Mouse (Mus musculus): ENCODE data around the gene Coro1a. TPM values are rescaled to one million over a fixed set of nuclear protein-coding genes. Genes with fewer than 3 reads are reported as not detected.
"Not testable (repeated sequence)": the region's sequence is repeated elsewhere in the genome, so short reads cannot be mapped to it uniquely, and the experiment has no call there.

Coro1a gene
- polyA plus RNA-seq, 1 experiment from 2014 or later: 14.6 TPM

GRCm38 (mm10) chr7:126692426-126692825 is 15.2 kb downstream of the Coro1a start:
- peaks cover 7% of the 10 kb centered on the region for H3K4me1 ChIP-seq (replicated peaks; ENCODE audit: insufficient read depth, low read length)
- H3K36me3 ChIP-seq (ENCODE audit: insufficient read depth, low read length): peaks cover 15% of the 10 kb centered on the region; the same call in 1 of the 2 replicates
- H3K9ac ChIP-seq (ENCODE audit: low read depth, low read length): no peak overlapping the region
- ATAC-seq (replicated peaks; ENCODE audit: low FRiP score, low read depth) (no peak), DNase-seq (ENCODE audit: low spot score) (no peak)
- no peak overlapping the region for H3K4me2 ChIP-seq (ENCODE audit: low read length)
- H3K4me3 ChIP-seq (replicated peaks; ENCODE audit: low read depth, low read length): no peak overlapping the region
- TF ChIP-seq CTCF (IDR thresholded peaks at IDR 0.05; ENCODE audit: low read depth): no peak
- 94% methylated on average over 26 of the region's 26 CpGs for WGBS
- H3K27me3 ChIP-seq (ENCODE audit: insufficient read depth, low read length): no peaks in the 10 kb centered on the region
- H3K9me3 ChIP-seq (replicated peaks; ENCODE audit: low read length): no peaks in the 10 kb centered on the region
- no peak overlapping the region for H3K27ac ChIP-seq

GRCm38 (mm10) chr7:126691676-126692075 is 15.9 kb downstream of the Coro1a start:
- no peaks in the 10 kb centered on the region for H3K9me3 ChIP-seq (replicated peaks; ENCODE audit: low read length)
- H3K9ac ChIP-seq (ENCODE audit: low read depth, low read length): no peak overlapping the region
- no peak overlapping the region for H3K27ac ChIP-seq
- 98% methylated on average over 4 of the region's 5 CpGs for WGBS
- TF ChIP-seq CTCF (IDR thresholded peaks at IDR 0.05; ENCODE audit: low read depth): no peak
- DNase-seq (ENCODE audit: low spot score) (no peak), ATAC-seq (replicated peaks; ENCODE audit: low FRiP score, low read depth) (no peak)
- peaks cover 4% of the 10 kb centered on the region for H3K4me1 ChIP-seq (replicated peaks; ENCODE audit: insufficient read depth, low read length)
- H3K27me3 ChIP-seq (ENCODE audit: insufficient read depth, low read length): no peaks in the 10 kb centered on the region
- no peak overlapping the region for H3K4me3 ChIP-seq (replicated peaks; ENCODE audit: low read depth, low read length)
- no peak overlapping the region for H3K4me2 ChIP-seq (ENCODE audit: low read length)
- H3K36me3 ChIP-seq (ENCODE audit: insufficient read depth, low read length): peaks cover 15% of the 10 kb centered on the region; the same call in 1 of the 2 replicates

- no peak overlapping the region for H3K4me3 ChIP-seq (replicated peaks; ENCODE audit: low read depth, low read length)
- H3K36me3 ChIP-seq (ENCODE audit: insufficient read depth, low read length): peaks cover 15% of the 10 kb centered on the region; the same call in 1 of the 2 replicates
- DNase-seq (ENCODE audit: low spot score) (no peak), ATAC-seq (replicated peaks; ENCODE audit: low FRiP score, low read depth) (no peak)
- no peaks in the 10 kb centered on the region for H3K27me3 ChIP-seq (ENCODE audit: insufficient read depth, low read length)
- no peak overlapping the region for H3K4me2 ChIP-seq (ENCODE audit: low read length)
- 77% methylated on average over 3 of the region's 3 CpGs for WGBS
- H3K9me3 ChIP-seq (replicated peaks; ENCODE audit: low read length): no peaks in the 10 kb centered on the region
- H3K27ac ChIP-seq: no peak overlapping the region
- no peaks in the 10 kb centered on the region for H3K4me1 ChIP-seq (replicated peaks; ENCODE audit: insufficient read depth, low read length)
- H3K9ac ChIP-seq (ENCODE audit: low read depth, low read length): no peak overlapping the region
- no peak for TF ChIP-seq CTCF (IDR thresholded peaks at IDR 0.05; ENCODE audit: low read depth)
Measured at GRCm38 (mm10) chr7:126690737-126691136, 16.9 kb downstream of the Coro1a start.

GRCm38 (mm10) chr7:126689021-126689420 is 18.6 kb downstream of the Coro1a start:
- WGBS: 84% methylated on average over 3 of the region's 3 CpGs
- no peaks in the 10 kb centered on the region for H3K4me1 ChIP-seq (replicated peaks; ENCODE audit: insufficient read depth, low read length)
- no peak for TF ChIP-seq CTCF (IDR thresholded peaks at IDR 0.05; ENCODE audit: low read depth)
- H3K27ac ChIP-seq: no peak overlapping the region
- H3K9ac ChIP-seq (ENCODE audit: low read depth, low read length): no peak overlapping the region
- no peaks in the 10 kb centered on the region for H3K9me3 ChIP-seq (replicated peaks; ENCODE audit: low read length)
- H3K4me3 ChIP-seq (replicated peaks; ENCODE audit: low read depth, low read length): no peak overlapping the region
- no peaks in the 10 kb centered on the region for H3K27me3 ChIP-seq (ENCODE audit: insufficient read depth, low read length)
- no peak for DNase-seq (ENCODE audit: low spot score)
- peaks cover 15% of the 10 kb centered on the region; the same call in 1 of the 2 replicates for H3K36me3 ChIP-seq (ENCODE audit: insufficient read depth, low read length)
- ATAC-seq (replicated peaks; ENCODE audit: low FRiP score, low read depth): no peak
- no peak overlapping the region for H3K4me2 ChIP-seq (ENCODE audit: low read length)

- not testable (repeated sequence) for ATAC-seq (replicated peaks; ENCODE audit: low FRiP score, low read depth); H3K4me2 ChIP-seq (ENCODE audit: low read length); H3K9me3 ChIP-seq (replicated peaks; ENCODE audit: low read length); H3K27me3 ChIP-seq (ENCODE audit: insufficient read depth, low read length); H3K4me3 ChIP-seq (replicated peaks; ENCODE audit: low read depth, low read length); H3K4me1 ChIP-seq (replicated peaks; ENCODE audit: insufficient read depth, low read length); DNase-seq (ENCODE audit: low spot score); H3K27ac ChIP-seq; H3K9ac ChIP-seq (ENCODE audit: low read depth, low read length)
- peaks cover 15% of the 10 kb centered on the region; the same call in 1 of the 2 replicates for H3K36me3 ChIP-seq (ENCODE audit: insufficient read depth, low read length)
- 68% methylated on average over 4 of the region's 4 CpGs for WGBS
Measured at GRCm38 (mm10) chr7:126688156-126688555, 19.4 kb downstream of the Coro1a start.

- TF ChIP-seq CTCF (IDR thresholded peaks at IDR 0.05; ENCODE audit: low read depth): no peak
- ATAC-seq (replicated peaks; ENCODE audit: low FRiP score, low read depth) (peak; percentile 71), DNase-seq (ENCODE audit: low spot score) (peak; percentile 41)
- 0 out of 2 replicates have a peak, but pooled peaks cover 3% of the 10 kb centered on the region for H3K4me1 ChIP-seq (replicated peaks; ENCODE audit: insufficient read depth, low read length)
- WGBS: 84% methylated on average over 5 of the region's 5 CpGs
- no peaks in the 10 kb centered on the region for H3K27me3 ChIP-seq (ENCODE audit: insufficient read depth, low read length)
- H3K4me3 ChIP-seq (replicated peaks; ENCODE audit: low read depth, low read length): no peak overlapping the region
- no peaks in the 10 kb centered on the region for H3K36me3 ChIP-seq (ENCODE audit: insufficient read depth, low read length)
- no peak overlapping the region for H3K27ac ChIP-seq
- H3K9me3 ChIP-seq (replicated peaks; ENCODE audit: low read length): no peaks in the 10 kb centered on the region
- no peak overlapping the region for H3K9ac ChIP-seq (ENCODE audit: low read depth, low read length)
- H3K4me2 ChIP-seq (ENCODE audit: low read length): no peak overlapping the region
Measured at GRCm38 (mm10) chr7:126681221-126681620, 26.4 kb downstream of the Coro1a start.

GRCm38 (mm10) chr7:126679683-126680082 is 27.9 kb downstream of the Coro1a start:
- no peak for TF ChIP-seq CTCF (IDR thresholded peaks at IDR 0.05; ENCODE audit: low read depth)
- H3K27ac ChIP-seq: no peak overlapping the region
- ATAC-seq (replicated peaks; ENCODE audit: low FRiP score, low read depth) (no peak), DNase-seq (ENCODE audit: low spot score) (no peak)
- H3K36me3 ChIP-seq (ENCODE audit: insufficient read depth, low read length): no peaks in the 10 kb centered on the region
- WGBS: 87% methylated on average over 5 of the region's 5 CpGs
- H3K9me3 ChIP-seq (replicated peaks; ENCODE audit: low read length): no peaks in the 10 kb centered on the region
- no peak overlapping the region for H3K4me3 ChIP-seq (replicated peaks; ENCODE audit: low read depth, low read length)
- no peak overlapping the region for H3K4me2 ChIP-seq (ENCODE audit: low read length)
- 0 out of 2 replicates have a peak, but pooled peaks cover 3% of the 10 kb centered on the region for H3K4me1 ChIP-seq (replicated peaks; ENCODE audit: insufficient read depth, low read length)
- no peaks in the 10 kb centered on the region for H3K27me3 ChIP-seq (ENCODE audit: insufficient read depth, low read length)
- no peak overlapping the region for H3K9ac ChIP-seq (ENCODE audit: low read depth, low read length)

All from kidney, postnatal 0 days (tissue).